Mouse (Mus musculus) embryonic facial prominence, embryonic 10.5 days (tissue): ENCODE measurements at regions not wholly inside any gene's neighbourhood (a gene's known extent, or its start where the extent isn't known, plus 50 kb on each side); places are given as distances from the start of the nearest gene placed in this dataset.
A peak's percentile ranks its signal among the peaks of the same experiment; 100 is the strongest.

ENCODE experiments used
- DNase-seq: peaks from one replicate; pipeline ENCODE4 v3.0.0-alpha.2; 2017; ENCODE audit warnings: low spot score
- H3K27ac ChIP-seq: fragments of 300-500 bp; sonication (generic); replicated peaks from 2 replicates; pipeline ENCODE4 v1.5.1; 2016; ENCODE audit warnings: mild to moderate bottlenecking
- H3K27me3 ChIP-seq: fragments of 300-500 bp; sonication (generic); replicated peaks from 2 replicates; pipeline ENCODE4 v1.6.1; 2016; ENCODE audit warnings: low read depth, mild to moderate bottlenecking; ENCODE audit not compliant: poor library complexity, severe bottlenecking
- H3K36me3 ChIP-seq: fragments of 300-500 bp; sonication (generic); replicated peaks from 2 replicates; pipeline ENCODE4 v1.6.1; 2016; ENCODE audit warnings: mild to moderate bottlenecking, moderate library complexity
- H3K4me1 ChIP-seq: fragments of 300-500 bp; sonication (generic); 2 replicates; pipeline ENCODE4 v1.6.1; 2016
- H3K4me3 ChIP-seq: fragments of 300-500 bp; sonication (generic); 2 replicates; pipeline ENCODE4 v1.5.1; 2016; ENCODE audit warnings: mild to moderate bottlenecking, moderate library complexity
- H3K9me3 ChIP-seq: fragments of 300-500 bp; sonication (generic); 2 replicates; pipeline ENCODE4 v1.6.1; 2016; ENCODE audit warnings: mild to moderate bottlenecking
- WGBS: fragments of 180-500 bp; shearing (Covaris S2); methylation state at CpG from one replicate; pipeline ENCODE4 v1.1.7; 2016; 5-methylcytosine and 5-hydroxymethylcytosine counted together

DNA sequence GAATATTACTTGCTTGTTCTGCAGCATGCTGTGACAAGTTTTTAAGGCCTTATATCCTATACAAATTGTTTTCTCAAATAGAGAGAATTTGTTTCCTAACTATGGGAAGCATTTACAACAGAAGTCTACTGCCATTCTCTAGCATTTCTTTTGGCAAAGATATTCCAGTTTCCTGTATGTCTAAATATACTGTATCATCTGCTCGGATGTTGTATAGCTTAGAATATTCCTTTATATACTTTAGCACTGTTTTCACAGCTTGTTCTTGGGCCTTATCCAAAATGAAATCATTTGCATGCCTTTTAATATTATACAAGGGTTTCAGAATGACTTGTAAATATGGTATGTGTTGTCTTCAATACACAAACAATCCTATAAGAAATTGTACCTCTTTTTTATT is 92.1 kb upstream of the Ins2 start:
- Histone ChIP-seq H3K36me3 (no peaks in the 10 kb centered on the region), H3K4me3 (no peak overlapping the region), H3K27me3 (no peaks in the 10 kb centered on the region), H3K4me1 (0 out of 2 replicates have a peak, but pooled peaks cover 2% of the 10 kb centered on the region), H3K27ac (no peak overlapping the region), H3K9me3 (no peaks in the 10 kb centered on the region)
- 78% methylated on average over 1 of the region's 1 CpGs for WGBS
- no peak for DNase-seq

- Histone ChIP-seq H3K9me3 (no peaks in the 10 kb centered on the region), H3K4me3 (no peak overlapping the region), H3K36me3 (no peaks in the 10 kb centered on the region), H3K27me3 (no peaks in the 10 kb centered on the region), H3K27ac (no peak overlapping the region), H3K4me1 (0 out of 2 replicates have a peak, but pooled peaks cover 2% of the 10 kb centered on the region)
- 18% methylated on average over 2 of the region's 2 CpGs for WGBS
- DNase-seq: no peak
Observed at GRCm38 (mm10) chr7:142830969-142831673, 87.9 kb upstream of the Ins2 start.

GRCm38 (mm10) chr7:142810711-142811110 is 67.5 kb upstream of the Ins2 start:
- DNase-seq: no peak
- H3K4me3 ChIP-seq: no peak overlapping the region
- no peaks in the 10 kb centered on the region for H3K4me1 ChIP-seq
- no peak overlapping the region for H3K27ac ChIP-seq
- H3K27me3 ChIP-seq: no peaks in the 10 kb centered on the region
- 69% methylated on average over 4 of the region's 4 CpGs for WGBS
- H3K9me3 ChIP-seq: no peaks in the 10 kb centered on the region
- no peaks in the 10 kb centered on the region for H3K36me3 ChIP-seq

GRCm38 (mm10) chr7:142799424-142799823 is 56.2 kb upstream of the Ins2 start:
- DNase-seq: peak; percentile 55
- WGBS: 33% methylated on average over 6 of the region's 6 CpGs
- no peaks in the 10 kb centered on the region for H3K27me3 ChIP-seq
- H3K4me3 ChIP-seq: no peak overlapping the region
- no peaks in the 10 kb centered on the region for H3K36me3 ChIP-seq
- no peak overlapping the region for H3K27ac ChIP-seq
- H3K4me1 ChIP-seq: no peaks in the 10 kb centered on the region
- H3K9me3 ChIP-seq: no peaks in the 10 kb centered on the region

DNA sequence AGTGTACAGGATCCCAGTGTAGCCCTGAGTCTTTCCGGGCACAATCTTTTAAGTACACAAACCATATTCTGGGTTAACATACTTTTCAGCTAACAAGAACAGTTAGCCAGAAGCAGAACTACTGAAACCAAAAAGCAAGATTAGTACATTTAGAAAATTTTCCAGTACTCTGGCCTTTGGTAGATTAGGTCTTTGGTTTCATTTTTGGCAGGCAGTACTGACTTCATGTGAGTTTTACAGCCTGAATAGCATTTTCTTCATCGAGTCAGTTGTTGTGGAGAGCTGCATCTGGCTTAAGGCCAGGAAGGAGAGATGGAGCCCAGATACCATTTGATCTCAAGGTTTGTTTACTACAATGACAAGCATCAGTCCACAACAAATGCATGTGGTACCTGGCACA is 51.3 kb upstream of the Ins2 start:
- no peaks in the 10 kb centered on the region for H3K36me3 ChIP-seq
- no peaks in the 10 kb centered on the region for H3K27me3 ChIP-seq
- H3K4me3 ChIP-seq: no peak overlapping the region
- no peak overlapping the region for H3K27ac ChIP-seq
- H3K9me3 ChIP-seq: no peaks in the 10 kb centered on the region
- DNase-seq: no peak
- 81% methylated on average over 2 of the region's 2 CpGs for WGBS
- H3K4me1 ChIP-seq: peaks cover 13% of the 10 kb centered on the region
